Comparison of ENCODE assay signal across 9 mouse cellular contexts in the genomic region with DNA sequence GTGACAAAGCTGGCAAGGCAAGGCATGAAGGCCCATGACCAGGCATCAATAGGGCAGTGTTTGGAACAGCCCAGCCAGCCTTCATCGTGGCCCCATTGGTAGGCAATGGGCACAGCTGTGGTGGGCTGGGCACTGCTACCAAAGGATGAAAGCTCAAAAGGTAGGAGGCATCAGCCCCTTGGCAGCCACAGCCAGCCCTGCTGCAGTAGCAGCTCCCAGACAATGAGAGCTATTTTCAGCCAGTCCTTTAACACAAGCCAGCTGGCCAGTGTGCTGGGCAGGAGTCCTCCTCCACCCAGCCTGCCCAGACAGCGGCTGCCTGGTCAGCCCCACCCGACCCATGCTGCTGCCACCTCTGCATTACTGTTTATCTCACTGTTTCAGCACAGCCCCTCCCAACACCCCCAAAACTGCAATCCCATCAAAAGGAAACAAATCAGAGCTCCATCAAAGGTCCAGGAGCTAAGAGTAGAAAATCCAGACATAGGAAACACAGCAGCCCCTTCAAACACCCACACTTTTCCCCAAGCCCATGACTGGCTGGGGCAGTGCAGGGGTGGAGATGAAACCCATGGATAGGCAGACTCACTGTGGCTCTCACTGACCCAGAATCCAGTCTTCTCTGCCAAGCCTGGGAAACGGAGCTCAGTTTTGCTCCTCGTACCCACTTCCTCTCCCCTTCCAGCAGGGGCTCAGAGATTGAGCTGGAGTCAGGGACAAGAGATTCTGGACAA. TPM values are rescaled to one million over a fixed set of nuclear protein-coding genes. Genes with fewer than 3 reads are reported as not detected.
A peak's percentile ranks its signal among the peaks of the same experiment; 100 is the strongest.
DNase-seq lines count a peak whose midpoint lies in the region; ATAC-seq lines count a peak whose summit lies in the region.
"Had no signal": no experiment of that assay in that cellular context is flagged by ENCODE, and none has a peak within 500 bp of the region (broad histone marks: within the 10 kb centered on the region; RNA-seq: fewer than 3 reads in every experiment).

No protein-coding gene starts in this region.

- no peak overlapping the region for H3K4me3 ChIP-seq in kidney, embryonic 16.5 days (ENCODE audit: low read length)
- no peak overlapping the region for H3K4me3 ChIP-seq in forebrain, embryonic 12.5 days (replicated peaks)
- no peak overlapping the region; the same call in 1 of the 2 replicates for H3K4me3 ChIP-seq in heart, embryonic 16.5 days (ENCODE audit: low read length)
- H3K4me3 ChIP-seq in midbrain, embryonic 14.5 days (replicated peaks; ENCODE audit: low read depth, low read length): no peak overlapping the region

- H3K9ac ChIP-seq in kidney, embryonic 16.5 days (replicated peaks; ENCODE audit: low read length): peak overlapping the region; percentile 23
- H3K9ac ChIP-seq in forebrain, embryonic 12.5 days: no peak overlapping the region
- H3K9ac ChIP-seq in heart, embryonic 16.5 days (ENCODE audit: low read length): peak overlapping the region; percentile 67
- H3K9ac ChIP-seq in midbrain, embryonic 14.5 days (replicated peaks; ENCODE audit: low read length): no peak overlapping the region

- no peaks in the 10 kb centered on the region for H3K27me3 ChIP-seq in kidney, embryonic 16.5 days (ENCODE audit: insufficient read depth, low read length)
- H3K27me3 ChIP-seq in forebrain, embryonic 12.5 days: no peaks in the 10 kb centered on the region
- no peaks in the 10 kb centered on the region for H3K27me3 ChIP-seq in heart, embryonic 16.5 days (ENCODE audit: control insufficient read depth, insufficient read depth, low read length)
- no peaks in the 10 kb centered on the region for H3K27me3 ChIP-seq in midbrain, embryonic 14.5 days (ENCODE audit: control insufficient read depth, insufficient read depth, low read length)

- H3K27ac ChIP-seq in kidney, embryonic 16.5 days (ENCODE audit: low read length): peak overlapping the region; percentile 75
- 0 out of 2 replicates have a peak overlapping the region, but pooled peaks have one; percentile 6 for H3K27ac ChIP-seq in forebrain, embryonic 12.5 days
- H3K27ac ChIP-seq in heart, embryonic 16.5 days (ENCODE audit: low read length): peak overlapping the region; percentile 91
- peak overlapping the region; percentile 37 for H3K27ac ChIP-seq in midbrain, embryonic 14.5 days (replicated peaks; ENCODE audit: low read depth, low read length)

- peak; percentile 68 for ATAC-seq in kidney, embryonic 16.5 days (ENCODE audit: low FRiP score, low TSS enrichment)
- no peak for ATAC-seq in forebrain, embryonic 12.5 days (ENCODE audit: low FRiP score)
- ATAC-seq in heart, embryonic 16.5 days (replicated peaks; ENCODE audit: extremely low read depth, insufficient read depth, low FRiP score): peak; percentile 89
- ATAC-seq in midbrain, embryonic 14.5 days (ENCODE audit: low FRiP score, low TSS enrichment): no peak
- ATAC-seq in erythroid progenitor cell, adult 5-6 weeks (replicated peaks; ENCODE audit: low FRiP score, poor library complexity, severe bottlenecking): no peak

- H3K9me3 ChIP-seq in kidney, embryonic 16.5 days (ENCODE audit: low read length): no peaks in the 10 kb centered on the region
- no peaks in the 10 kb centered on the region for H3K9me3 ChIP-seq in forebrain, embryonic 12.5 days
- no peaks in the 10 kb centered on the region for H3K9me3 ChIP-seq in heart, embryonic 16.5 days (replicated peaks; ENCODE audit: control insufficient read depth, low read length)
- no peaks in the 10 kb centered on the region for H3K9me3 ChIP-seq in midbrain, embryonic 14.5 days (ENCODE audit: control insufficient read depth, low read length)

- DNase-seq in kidney, adult 18-20 months: no peak
- DNase-seq in layer of hippocampus, postnatal 36 days: peak; percentile 60 to 73
- DNase-seq in midbrain, embryonic 14.5 days: peak; percentile 25
- DNase-seq in thymus, postnatal 0 days (ENCODE audit: low spot score): no peak

- no peaks in the 10 kb centered on the region for H3K36me3 ChIP-seq in kidney, embryonic 16.5 days (ENCODE audit: insufficient read depth, low read length)
- H3K36me3 ChIP-seq in forebrain, embryonic 12.5 days (replicated peaks): no peaks in the 10 kb centered on the region
- no peaks in the 10 kb centered on the region for H3K36me3 ChIP-seq in heart, embryonic 16.5 days (ENCODE audit: control insufficient read depth, insufficient read depth)
- H3K36me3 ChIP-seq in midbrain, embryonic 14.5 days (ENCODE audit: control insufficient read depth, insufficient read depth, low read length): no peaks in the 10 kb centered on the region

- WGBS in kidney, embryonic 16.5 days: 29% methylated on average over 5 of the region's 5 CpGs
- 76% methylated on average over 5 of the region's 5 CpGs for WGBS in forebrain, embryonic 12.5 days
- 19% methylated on average over 5 of the region's 5 CpGs for WGBS in heart, embryonic 16.5 days
- 73% methylated on average over 5 of the region's 5 CpGs for WGBS in midbrain, embryonic 14.5 days

- H3K4me1 ChIP-seq in kidney, embryonic 16.5 days (ENCODE audit: insufficient read depth, low read length): peaks cover 75% of the 10 kb centered on the region
- H3K4me1 ChIP-seq in forebrain, embryonic 12.5 days: peaks cover 28% of the 10 kb centered on the region
- H3K4me1 ChIP-seq in heart, embryonic 16.5 days (ENCODE audit: control insufficient read depth, insufficient read depth, low read length): peaks cover 68% of the 10 kb centered on the region
- 0 out of 2 replicates have a peak, but pooled peaks cover 5% of the 10 kb centered on the region for H3K4me1 ChIP-seq in midbrain, embryonic 14.5 days (ENCODE audit: control insufficient read depth, insufficient read depth, low read length)

- no peak overlapping the region for H3K4me2 ChIP-seq in kidney, embryonic 16.5 days (replicated peaks; ENCODE audit: low read depth, low read length)
- H3K4me2 ChIP-seq in forebrain, embryonic 12.5 days: no peak overlapping the region
- peak overlapping the region; percentile 46 for H3K4me2 ChIP-seq in heart, embryonic 16.5 days (ENCODE audit: low read depth, low read length)
- H3K4me2 ChIP-seq in midbrain, embryonic 14.5 days (ENCODE audit: low read length): no peak overlapping the region

RNA-seq across cellular contexts. Expression of a gene that starts 26.7 kb away (rescaled TPM):
- 27.1 and 29.8 TPM in 2 replicates for polyA plus RNA-seq in kidney, embryonic 16.5 days (2015; fragmentation: Nextera tagmentation; extraction: Ambion mirVana)
- 12.1 and 14.1 TPM in 2 replicates for polyA plus RNA-seq in forebrain, embryonic 12.5 days (2016; fragmentation: Nextera tagmentation; extraction: Ambion mirVana)
- polyA plus RNA-seq in heart, embryonic 16.5 days (2015; fragmentation: Nextera tagmentation; extraction: Ambion mirVana): 13.0 and 16.6 TPM in 2 replicates
- total RNA-seq in layer of hippocampus, postnatal 36 days (2021): 1 to 10 TPM; 9.2 to 10.0 TPM
- polyA plus RNA-seq in midbrain, embryonic 14.5 days (2014; fragmentation: Nextera tagmentation; extraction: Ambion mirVana): 6.1 and 7.5 TPM in 2 replicates
- total RNA-seq in erythroid progenitor cell, adult 5-6 weeks (2015; ENCODE audit: low replicate concordance): 3.6 and 5.0 TPM in 2 replicates
- total RNA-seq in erythroid progenitor cell, adult 5-6 weeks (2017; ENCODE audit: low replicate concordance): 1.5 and 2.7 TPM in 2 replicates
- 21.2 and 22.3 TPM in 2 replicates for polyA plus RNA-seq in thymus, postnatal 0 days (2015; fragmentation: Nextera tagmentation; extraction: Ambion mirVana)

RNA-seq across cellular contexts. Expression of a gene that starts 47.9 kb away (rescaled TPM):
- 0.21 and 0.30 TPM in 2 replicates for polyA plus RNA-seq in kidney, embryonic 16.5 days (2015; fragmentation: Nextera tagmentation; extraction: Ambion mirVana)
- 0.18 and 0.19 TPM in 2 replicates for polyA plus RNA-seq in forebrain, embryonic 12.5 days (2016; fragmentation: Nextera tagmentation; extraction: Ambion mirVana)
- polyA plus RNA-seq in heart, embryonic 16.5 days (2015; fragmentation: Nextera tagmentation; extraction: Ambion mirVana): 0.13 and 0.16 TPM in 2 replicates
- 1 to 10 TPM; 1.1 to 1.6 TPM for total RNA-seq in layer of hippocampus, postnatal 36 days (2021)
- 0.74 and 1.3 TPM in 2 replicates for polyA plus RNA-seq in midbrain, embryonic 14.5 days (2014; fragmentation: Nextera tagmentation; extraction: Ambion mirVana)
- not detected in 2 replicates for total RNA-seq in erythroid progenitor cell, adult 5-6 weeks (2015; ENCODE audit: low replicate concordance)
- not detected in 2 replicates for total RNA-seq in erythroid progenitor cell, adult 5-6 weeks (2017; ENCODE audit: low replicate concordance)
- polyA plus RNA-seq in thymus, postnatal 0 days (2015; fragmentation: Nextera tagmentation; extraction: Ambion mirVana): 0.05 and 0.08 TPM in 2 replicates
- total RNA-seq: MEL had no signal

RNA-seq across cellular contexts. Expression of a gene that starts 48.7 kb away (rescaled TPM):
- 62.2 and 67.5 TPM in 2 replicates for polyA plus RNA-seq in kidney, embryonic 16.5 days (2015; fragmentation: Nextera tagmentation; extraction: Ambion mirVana)
- polyA plus RNA-seq in forebrain, embryonic 12.5 days (2016; fragmentation: Nextera tagmentation; extraction: Ambion mirVana): 86.9 and 88.2 TPM in 2 replicates
- 36.0 and 46.6 TPM in 2 replicates for polyA plus RNA-seq in heart, embryonic 16.5 days (2015; fragmentation: Nextera tagmentation; extraction: Ambion mirVana)
- total RNA-seq in layer of hippocampus, postnatal 36 days (2021): 10 to 100 TPM; 96.8 to 98.3 TPM
- polyA plus RNA-seq in midbrain, embryonic 14.5 days (2014; fragmentation: Nextera tagmentation; extraction: Ambion mirVana): 100 and 105 TPM in 2 replicates
- 4.0 TPM in 1 of 2 replicates, not detected in the other for total RNA-seq in erythroid progenitor cell, adult 5-6 weeks (2015; ENCODE audit: low replicate concordance)
- 1.0 TPM in 1 of 2 replicates, not detected in the other for total RNA-seq in erythroid progenitor cell, adult 5-6 weeks (2017; ENCODE audit: low replicate concordance)
- 13.0 and 14.0 TPM in 2 replicates for polyA plus RNA-seq in thymus, postnatal 0 days (2015; fragmentation: Nextera tagmentation; extraction: Ambion mirVana)

RNA-seq across cellular contexts. Expression of a gene that starts 49.1 kb away (rescaled TPM):
- polyA plus RNA-seq in kidney, embryonic 16.5 days (2015; fragmentation: Nextera tagmentation; extraction: Ambion mirVana): 634 and 653 TPM in 2 replicates
- polyA plus RNA-seq in forebrain, embryonic 12.5 days (2016; fragmentation: Nextera tagmentation; extraction: Ambion mirVana): 252 and 256 TPM in 2 replicates
- polyA plus RNA-seq in heart, embryonic 16.5 days (2015; fragmentation: Nextera tagmentation; extraction: Ambion mirVana): 273 and 290 TPM in 2 replicates
- 100 to 1,000 TPM; 357 TPM for total RNA-seq in layer of hippocampus, postnatal 36 days (2021)
- 233 and 255 TPM in 2 replicates for polyA plus RNA-seq in midbrain, embryonic 14.5 days (2014; fragmentation: Nextera tagmentation; extraction: Ambion mirVana)
- total RNA-seq in erythroid progenitor cell, adult 5-6 weeks (2015; ENCODE audit: low replicate concordance): 179 and 219 TPM in 2 replicates
- total RNA-seq in erythroid progenitor cell, adult 5-6 weeks (2017; ENCODE audit: low replicate concordance): 95.3 and 151 TPM in 2 replicates
- 398 and 433 TPM in 2 replicates for polyA plus RNA-seq in thymus, postnatal 0 days (2015; fragmentation: Nextera tagmentation; extraction: Ambion mirVana)

Comparison
In these comparisons a context has a peak if more than half of its experiments do, and no peak if none do; other contexts are left out.
1. ATAC-seq: peak in kidney, embryonic 16.5 days (single experiment) and heart, embryonic 16.5 days (single experiment); none in forebrain, embryonic 12.5 days (single experiment), midbrain, embryonic 14.5 days (single experiment) and erythroid progenitor cell, adult 5-6 weeks (single experiment).
2. H3K27ac ChIP-seq: peak in every context shown above with its lines; median percentile 91 in heart, embryonic 16.5 days; 75 in kidney, embryonic 16.5 days; 37 in midbrain, embryonic 14.5 days; 6 in forebrain, embryonic 12.5 days.
3. H3K9ac ChIP-seq: peak in kidney, embryonic 16.5 days (single experiment) and heart, embryonic 16.5 days (single experiment); none in forebrain, embryonic 12.5 days (single experiment) and midbrain, embryonic 14.5 days (single experiment).
4. DNase-seq: peak in layer of hippocampus, postnatal 36 days (2 of 2) and midbrain, embryonic 14.5 days (single experiment); none in kidney, adult 18-20 months (single experiment) and thymus, postnatal 0 days (single experiment).